Mouse (Mus musculus): ENCODE measurements around the gene Kcnj12.
A peak's percentile ranks its signal among the peaks of the same experiment; 100 is the strongest.

Gene Kcnj12

GRCm38 (mm10) chr11:61022550-61023391 lies at the start of gene Kcnj12:
TSS of gene Kcnj12 (plus strand) at chr11:61022564.
- DNase-seq (ENCODE audit: low read depth) = no peak

GRCm38 (mm10) chr11:60975097-60975496 lies 47.3 kb upstream of the Kcnj12 start:
- DNase-seq (ENCODE audit: low read depth) = no peak

DNA sequence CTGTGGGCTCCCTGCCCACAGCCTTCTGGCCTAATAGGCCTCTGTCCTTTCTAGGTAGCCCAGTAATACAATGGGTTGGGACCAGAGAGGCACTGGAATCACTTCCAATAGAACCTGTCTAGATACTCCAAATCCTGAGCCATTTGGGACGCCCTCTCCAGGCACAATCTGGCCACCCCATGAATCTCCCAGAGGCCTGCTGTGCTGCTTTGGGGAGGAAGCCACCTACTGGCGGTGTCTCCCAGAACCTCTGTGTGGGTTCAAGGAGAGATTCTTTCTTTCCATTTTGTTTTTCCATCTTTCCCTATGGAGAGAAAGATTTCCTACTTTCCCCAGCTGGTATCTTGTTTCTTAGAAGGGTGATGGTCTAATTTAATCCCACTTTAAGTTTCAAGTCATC lies 46.1 kb upstream of the Kcnj12 start:
- DNase-seq (ENCODE audit: low read depth) = peak; percentile 12

DNA sequence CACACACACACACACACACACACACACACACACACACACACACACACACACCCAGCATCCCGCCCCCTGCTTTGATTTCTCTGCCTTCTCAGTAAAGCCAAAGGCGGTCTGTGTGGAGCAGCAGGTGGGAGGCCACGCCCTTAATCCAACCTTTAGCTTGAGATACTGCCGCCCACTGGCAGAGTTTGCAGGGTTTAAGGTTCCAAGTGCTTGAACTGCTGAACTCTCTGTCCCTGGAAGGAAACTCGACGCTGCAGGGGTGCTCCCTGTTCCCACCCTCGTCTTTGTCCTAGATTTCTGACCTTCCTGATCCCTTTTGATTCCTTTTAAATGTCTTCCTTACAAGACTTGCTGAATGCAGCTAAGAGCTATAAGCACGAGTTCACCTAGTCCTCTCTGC lies 45.6 kb upstream of the Kcnj12 start:
- DNase-seq (ENCODE audit: low read depth) = peak; percentile 66

DNA sequence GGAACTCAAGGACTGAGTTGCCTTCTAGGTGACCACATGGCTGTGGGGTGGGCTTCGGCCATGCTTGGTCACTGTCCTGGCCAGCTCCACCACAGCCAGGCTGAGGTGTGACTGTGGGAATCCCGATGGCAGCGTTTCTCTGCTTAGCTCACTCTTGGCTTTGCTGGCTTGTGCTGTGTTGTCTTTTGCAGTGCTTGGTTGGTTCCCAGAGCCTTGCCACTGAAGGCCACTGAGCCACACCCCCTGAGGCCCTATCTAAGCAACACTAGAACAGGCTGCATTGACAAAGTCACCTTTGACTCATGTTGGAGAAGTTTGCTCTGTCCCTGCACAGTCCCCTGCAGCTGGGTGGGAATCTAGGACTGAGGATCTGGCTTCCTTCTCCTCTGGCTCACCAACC lies 45.2 kb upstream of the Kcnj12 start:
- DNase-seq (ENCODE audit: low read depth) = no peak

DNA sequence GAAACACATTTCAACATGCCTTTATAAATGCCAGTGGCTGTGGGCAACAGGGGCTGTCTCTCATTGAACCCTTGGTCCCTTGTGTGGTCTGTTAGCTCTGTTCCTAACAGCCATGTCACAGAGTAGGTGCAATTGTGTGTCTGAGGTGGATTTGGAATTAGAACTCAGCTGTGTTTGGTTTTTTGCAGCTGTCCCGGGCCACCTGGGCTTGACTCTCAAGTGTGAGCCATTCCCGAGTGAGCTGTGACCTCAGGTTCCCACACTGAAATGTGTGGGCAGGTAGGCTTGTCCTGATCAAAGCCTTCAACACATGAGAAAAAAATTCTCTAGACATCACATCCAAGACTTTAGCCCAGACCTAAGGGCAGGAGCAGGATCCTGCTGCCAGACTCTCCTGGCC lies 43.7 kb upstream of the Kcnj12 start:
- DNase-seq (ENCODE audit: low read depth) = no peak

- no peak for DNase-seq (ENCODE audit: low read depth)
Observed at GRCm38 (mm10) chr11:60979788-60980187, 42.6 kb upstream of the Kcnj12 start.

DNA sequence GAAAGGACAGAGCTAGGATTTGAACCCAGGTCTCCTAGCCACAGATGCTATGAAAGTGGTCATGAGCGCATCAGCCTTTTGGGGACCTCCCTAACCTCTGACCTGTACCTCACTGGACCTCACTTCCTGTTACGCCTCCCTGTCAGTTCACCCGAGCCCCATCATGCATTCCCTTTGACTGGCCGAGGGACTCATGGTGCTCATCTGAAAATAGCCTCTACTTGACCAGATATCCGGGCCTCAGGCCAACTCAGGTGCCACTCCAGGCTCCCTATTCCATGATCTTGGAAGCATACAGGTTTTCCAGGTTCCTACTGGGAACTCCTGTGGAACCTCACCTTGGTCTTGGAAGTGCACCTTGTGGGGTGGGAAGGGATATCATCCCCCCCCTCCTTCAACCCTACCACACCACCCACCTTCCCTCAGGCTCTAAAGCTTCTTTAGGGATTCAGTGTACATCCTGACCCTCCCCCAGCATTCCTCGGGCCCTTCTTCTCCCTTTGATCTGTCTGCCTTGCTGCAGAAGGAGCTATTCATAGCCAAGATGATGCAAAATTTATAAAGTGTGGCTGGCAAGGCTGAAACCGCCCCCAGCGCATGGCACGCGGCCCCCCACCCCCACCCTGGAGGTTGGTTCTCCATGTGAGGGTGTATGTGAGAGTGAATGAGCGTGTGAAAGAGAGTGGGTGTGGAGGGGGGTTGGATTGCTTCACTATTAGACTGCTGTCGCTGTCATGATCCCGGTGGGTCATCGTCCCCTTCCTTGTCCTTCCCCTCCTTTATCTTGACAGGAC lies 40.5 kb upstream of the Kcnj12 start:
- DNase-seq (ENCODE audit: low read depth) = no peak

GRCm38 (mm10) chr11:60984912-60985558 lies 37.3 kb upstream of the Kcnj12 start:
- no peak for DNase-seq (ENCODE audit: low read depth)

GRCm38 (mm10) chr11:60990428-60990827 lies 31.9 kb upstream of the Kcnj12 start:
- DNase-seq (ENCODE audit: low read depth) = no peak

DNA sequence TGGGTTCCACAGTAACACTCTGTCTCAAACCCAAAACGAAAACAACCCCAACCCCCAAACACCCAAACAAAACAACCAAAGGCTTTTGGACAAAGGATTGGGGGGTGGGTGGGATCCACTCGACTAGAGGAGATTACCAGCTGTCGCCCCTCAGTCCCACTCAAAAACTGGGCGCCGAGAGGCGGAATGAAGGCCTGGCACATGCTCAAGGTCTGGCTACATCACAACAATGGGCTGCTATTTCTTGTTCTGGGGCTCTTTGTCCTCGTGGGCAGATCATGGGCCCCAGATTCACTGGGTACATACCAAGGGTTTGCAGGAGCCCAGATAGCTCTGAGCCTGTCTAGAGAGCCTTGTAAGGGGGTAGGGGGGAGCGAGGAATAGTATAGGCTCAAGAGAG lies 19.6 kb upstream of the Kcnj12 start:
- no peak for DNase-seq (ENCODE audit: low read depth)

- DNase-seq (ENCODE audit: low read depth) = no peak
Observed at GRCm38 (mm10) chr11:61004046-61004445, 18.3 kb upstream of the Kcnj12 start.

GRCm38 (mm10) chr11:61004781-61005180 lies 17.6 kb upstream of the Kcnj12 start:
- DNase-seq (ENCODE audit: low read depth) = no peak

- no peak for DNase-seq (ENCODE audit: low read depth)
Observed at GRCm38 (mm10) chr11:61005345-61005744, 17.0 kb upstream of the Kcnj12 start.

DNA sequence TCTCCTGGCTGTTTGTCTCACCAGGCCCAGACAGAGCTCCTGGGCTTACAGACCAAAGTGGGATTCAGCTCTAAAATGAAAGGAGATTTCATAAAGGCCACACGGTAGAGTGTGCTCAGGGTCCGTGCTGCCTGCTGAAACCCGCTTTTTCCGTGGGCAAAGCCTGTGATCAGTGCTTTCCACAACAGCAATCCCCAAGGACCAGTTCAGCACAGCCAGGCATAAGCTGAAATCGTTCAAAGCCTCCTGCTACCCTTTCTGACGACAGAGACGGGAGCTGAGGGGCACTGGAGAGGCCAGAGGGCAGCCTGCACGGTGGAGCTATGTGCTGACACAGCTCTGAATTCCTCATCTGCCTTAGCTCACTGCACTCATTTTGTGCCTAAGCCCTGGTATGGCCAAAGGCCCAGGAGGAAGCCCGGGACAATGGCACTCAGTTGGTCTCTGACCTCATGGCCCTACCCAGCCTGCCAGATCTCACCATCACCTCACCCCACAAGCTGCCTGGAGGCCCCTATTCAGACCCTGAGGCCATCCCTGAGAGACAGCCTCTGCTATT lies 10.5 kb upstream of the Kcnj12 start:
- DNase-seq (ENCODE audit: low read depth) = no peak

DNA sequence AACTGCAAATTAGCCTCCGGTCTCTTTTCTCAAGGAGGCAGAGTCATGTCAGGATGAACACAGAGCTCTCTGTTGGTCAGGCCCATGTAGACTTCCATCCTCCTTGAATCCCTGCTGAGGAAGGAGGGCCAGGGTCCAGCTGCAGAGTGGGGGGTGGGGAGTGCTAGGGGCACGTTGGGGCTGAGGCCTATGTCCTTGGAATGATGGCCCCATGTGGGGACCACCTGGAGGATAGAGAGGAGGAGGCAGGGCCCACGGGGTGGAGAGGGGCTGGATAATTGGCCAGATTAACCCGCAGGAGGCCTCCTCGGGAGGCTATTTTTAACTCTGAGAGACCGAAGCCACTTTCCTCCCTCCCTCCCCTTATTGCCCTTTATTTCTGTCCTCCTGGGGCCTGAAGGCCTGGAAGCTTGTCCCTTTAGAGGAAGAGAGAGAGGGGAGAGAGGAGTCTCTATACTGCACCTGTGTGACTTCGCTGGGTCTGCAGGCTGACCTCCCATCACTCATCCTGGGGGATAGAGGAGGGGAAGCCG lies 5.4 kb upstream of the Kcnj12 start:
- DNase-seq (ENCODE audit: low read depth) = no peak

DNA sequence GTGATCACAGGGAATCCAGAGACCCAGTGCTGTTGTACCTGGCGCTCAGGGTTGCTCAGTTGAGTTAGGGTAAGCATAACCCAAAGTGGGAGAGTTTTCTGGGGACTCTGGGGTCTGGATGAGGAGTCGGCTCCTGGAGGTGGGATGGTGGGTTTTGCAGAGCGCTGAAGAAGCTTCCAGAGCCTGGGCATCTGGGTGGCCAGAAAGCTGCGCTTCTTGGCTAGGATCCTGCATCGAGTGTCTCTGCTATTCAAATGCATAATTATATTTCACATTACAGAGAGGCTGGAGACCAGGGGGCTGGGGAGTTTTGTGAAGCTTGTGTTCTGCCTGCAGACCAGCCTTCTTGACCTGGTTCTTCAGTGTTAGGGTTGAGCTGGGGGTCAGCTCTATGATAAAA lies 1.2 kb upstream of the Kcnj12 start:
- no peak for DNase-seq (ENCODE audit: low read depth)

DNA sequence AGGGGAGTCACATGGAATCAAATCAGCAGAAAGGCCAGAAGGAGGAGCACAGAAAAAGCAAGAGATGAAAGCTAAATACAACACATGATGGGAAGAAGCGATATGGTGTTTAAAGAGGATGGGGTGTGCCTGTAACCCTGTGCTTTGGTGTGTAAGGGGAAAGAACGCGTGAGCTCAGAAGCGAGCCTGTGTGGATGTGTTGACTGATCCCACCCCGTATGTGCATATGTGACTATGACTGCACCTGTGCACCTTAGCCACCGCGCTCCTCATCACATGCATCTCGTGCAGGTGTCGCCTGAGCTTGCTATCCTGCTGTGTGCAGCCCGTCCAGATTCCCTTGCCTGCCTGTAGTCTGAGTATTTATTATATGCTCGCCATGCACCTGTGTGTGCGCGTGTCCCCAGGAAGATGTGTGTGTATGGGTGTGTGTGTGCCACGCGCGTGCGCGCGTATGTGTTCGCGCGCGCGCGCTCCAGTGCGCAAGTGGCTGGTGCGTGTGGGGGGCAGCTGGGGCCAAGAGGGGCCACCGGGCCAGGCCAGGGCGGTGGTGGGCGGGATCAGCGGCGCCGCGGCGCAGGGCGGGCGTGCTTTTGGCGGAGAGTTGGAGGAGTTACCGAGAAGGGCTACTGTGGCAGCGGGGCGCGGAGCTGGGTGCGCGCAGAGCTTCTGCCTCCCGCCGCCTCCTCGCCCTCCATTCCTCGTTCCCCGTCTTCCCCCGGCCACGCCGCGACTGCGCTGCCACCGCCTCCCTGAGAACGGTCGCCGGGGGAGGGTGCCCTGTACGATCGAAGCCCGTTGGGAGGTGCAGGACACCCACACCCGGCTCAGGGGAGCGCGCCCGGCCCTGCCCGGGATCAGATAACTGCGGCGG lies 451 bp upstream of the Kcnj12 start:
- no peak for DNase-seq (ENCODE audit: low read depth)

GRCm38 (mm10) chr11:61023416-61024200 lies 1.2 kb downstream of the Kcnj12 start:
- no peak for DNase-seq (ENCODE audit: low read depth)

DNA sequence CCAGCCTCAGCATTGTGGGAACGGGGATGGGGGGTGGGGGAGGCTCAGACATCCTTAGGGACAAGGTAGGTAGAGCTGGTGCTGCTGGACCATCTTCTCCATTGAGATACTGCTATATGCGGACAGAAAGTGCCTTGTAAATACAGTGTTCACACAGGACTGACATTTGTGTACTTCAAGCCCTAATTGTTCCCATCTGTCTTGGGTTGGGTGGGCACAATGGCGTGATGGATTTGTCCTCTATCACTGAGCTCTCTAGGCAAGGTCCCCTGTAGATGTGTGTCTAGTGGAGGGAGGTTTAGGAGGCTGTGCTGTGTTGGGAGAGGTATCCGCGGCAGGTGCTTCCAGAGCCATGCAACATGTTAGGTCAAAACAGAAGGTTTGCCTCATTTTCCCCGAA lies 2.0 kb downstream of the Kcnj12 start:
- DNase-seq (ENCODE audit: low read depth) = no peak

Data from 416B (cell line).